Mouse (Mus musculus): ENCODE measurements at regions not wholly inside any gene's neighbourhood (a gene's known extent, or its start where the extent isn't known, plus 50 kb on each side); places are given as distances from the start of the nearest gene placed in this dataset.
A peak's percentile ranks its signal among the peaks of the same experiment; 100 is the strongest.

DNA sequence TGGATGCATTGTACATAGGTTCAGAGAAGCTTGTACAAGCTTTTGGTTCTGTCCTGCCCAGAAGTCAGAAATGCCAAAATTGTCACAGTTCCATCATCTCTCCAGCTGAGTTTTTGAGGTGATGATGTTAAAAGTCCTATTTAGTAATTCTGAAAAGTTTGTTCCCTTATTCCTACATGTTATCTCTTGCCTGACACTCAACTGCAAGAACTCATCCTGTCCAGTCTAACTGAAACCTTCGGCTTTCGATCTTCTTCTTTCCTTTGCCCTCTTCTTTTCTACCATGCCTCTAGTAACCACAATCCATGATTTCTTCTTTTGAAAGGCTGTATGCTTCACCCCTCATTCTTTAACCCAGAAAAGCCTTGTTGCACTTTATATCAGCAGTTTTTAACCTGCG lies 313.2 kb upstream of the Trib2 start:
- H3K4me1 ChIP-seq (ENCODE audit: control insufficient read depth in 1 of 2, insufficient read depth in 2 of 2, low read length in 2 of 2) = peaks cover 28 to 39% of the 10 kb centered on the region in 2 experiments
- H3K36me3 ChIP-seq (ENCODE audit: control insufficient read depth in 1 of 2, insufficient read depth in 2 of 2, low read length in 2 of 2) = peaks cover 0 to 53% of the 10 kb centered on the region in 2 experiments; a peak in 2 of 4 replicates
- peak; percentile 59 for DNase-seq (ENCODE audit: low read depth, low spot score)
- H3K4me3 ChIP-seq (ENCODE audit: control insufficient read depth in 1 of 2, insufficient read depth in 1 of 2, low read depth in 2 of 2, low read length in 2 of 2) = no peak overlapping the region
- TF ChIP-seq GATA1 (IDR thresholded peaks at IDR 0.05; ENCODE audit: low read depth, low read length) (0 out of 2 replicates have a peak, but pooled peaks have one; percentile 47), MYB (IDR thresholded peaks at IDR 0.05; ENCODE audit: low read depth, low read length) (0 out of 2 replicates have a peak, but pooled peaks have one; percentile 19), ETS1 (IDR thresholded peaks at IDR 0.05; ENCODE audit: low read depth, low read length) (peak; percentile 41; the same call in 1 of the 2 replicates), TAL1 (IDR thresholded peaks at IDR 0.05; ENCODE audit: low read length) (peak; percentile 17; the same call in 1 of the 2 replicates), SIN3A (IDR thresholded peaks at IDR 0.05; ENCODE audit: low read length) (0 out of 2 replicates have a peak, but pooled peaks have one; percentile 14), POLR2A (IDR thresholded peaks at IDR 0.05; ENCODE audit: control insufficient read depth in 1 of 2, insufficient read depth in 1 of 2, low read depth in 1 of 2, low read length in 2 of 2, poor library complexity in 1 of 2) (no peak), TCF12 (IDR thresholded peaks at IDR 0.05; ENCODE audit: low read depth, low read length) (peak; percentile 26; the same call in 1 of the 2 replicates), CHD1 (IDR thresholded peaks at IDR 0.05; ENCODE audit: low read depth, low read length) (0 out of 2 replicates have a peak, but pooled peaks have one; percentile 30), E2F4 (IDR thresholded peaks at IDR 0.05; ENCODE audit: borderline replicate concordance, low read depth, low read length) (no peak), EP300 (IDR thresholded peaks at IDR 0.05; ENCODE audit: low read depth in 1 of 2, low read length in 2 of 2) (peak; percentile 66 to 73)
- no peaks in the 10 kb centered on the region; the same call in 1 of the 2 replicates for H3K79me2 ChIP-seq (ENCODE audit: control insufficient read depth, insufficient read depth, low read length, poor library complexity)
- no peaks in the 10 kb centered on the region for H3K9me3 ChIP-seq (replicated peaks; ENCODE audit: insufficient read depth, low read length)
- peak overlapping the region; percentile 89 for H3K27ac ChIP-seq (ENCODE audit: control insufficient read depth, low read depth, low read length)
- no peak overlapping the region; the same call in 1 of the 2 replicates for H3K9ac ChIP-seq (ENCODE audit: control insufficient read depth, low read depth, low read length, poor library complexity, severe bottlenecking)
- H3K27me3 ChIP-seq (ENCODE audit: control insufficient read depth in 1 of 2, insufficient read depth in 2 of 2, low read length in 2 of 2) = no peaks in the 10 kb centered on the region

DNA sequence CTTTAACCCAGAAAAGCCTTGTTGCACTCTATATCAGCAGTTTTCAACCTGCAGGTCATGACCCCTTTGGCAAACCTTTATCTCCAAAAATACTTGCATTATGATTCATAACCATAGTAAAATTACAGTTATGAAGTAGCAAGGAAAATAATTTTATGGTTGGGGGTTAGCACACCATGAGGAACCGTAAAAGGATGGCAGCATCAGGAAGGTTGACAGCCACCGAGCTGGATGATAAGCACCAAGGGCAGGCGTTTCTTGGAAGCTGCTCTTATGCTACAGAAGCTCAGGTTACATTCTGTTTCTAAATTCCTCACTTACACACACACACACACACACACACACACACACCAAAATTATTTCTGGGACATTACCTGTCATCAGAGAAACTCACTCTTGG lies 312.5 kb upstream of the Trib2 start:
- Histone ChIP-seq H3K27ac (ENCODE audit: control insufficient read depth, low read depth, low read length) (peak overlapping the region; percentile 89), H3K9ac (ENCODE audit: control insufficient read depth, low read depth, low read length, poor library complexity, severe bottlenecking) (peak overlapping the region; percentile 2; the same call in 1 of the 2 replicates), H3K79me2 (ENCODE audit: control insufficient read depth, insufficient read depth, low read length, poor library complexity) (no peaks in the 10 kb centered on the region; the same call in 1 of the 2 replicates), H3K9me3 (replicated peaks; ENCODE audit: insufficient read depth, low read length) (no peaks in the 10 kb centered on the region), H3K27me3 (ENCODE audit: control insufficient read depth in 1 of 2, insufficient read depth in 2 of 2, low read length in 2 of 2) (no peaks in the 10 kb centered on the region), H3K4me3 (ENCODE audit: control insufficient read depth in 1 of 2, insufficient read depth in 1 of 2, low read depth in 2 of 2, low read length in 2 of 2) (no peak overlapping the region; a peak in 1 of 4 replicates), H3K4me1 (ENCODE audit: control insufficient read depth in 1 of 2, insufficient read depth in 2 of 2, low read length in 2 of 2) (peaks cover 31 to 39% of the 10 kb centered on the region in 2 experiments), H3K36me3 (ENCODE audit: control insufficient read depth in 1 of 2, insufficient read depth in 2 of 2, low read length in 2 of 2) (peaks cover 0 to 55% of the 10 kb centered on the region in 2 experiments; a peak in 2 of 4 replicates)
- peak; percentile 64 for DNase-seq (ENCODE audit: low read depth, low spot score)
- TF ChIP-seq BHLHE40 (IDR thresholded peaks at IDR 0.05; ENCODE audit: borderline replicate concordance, low read depth, low read length) (no peak), ETS1 (IDR thresholded peaks at IDR 0.05; ENCODE audit: low read depth, low read length) (peak; percentile 59), GATA1 (IDR thresholded peaks at IDR 0.05; ENCODE audit: low read depth, low read length) (peak; percentile 50; the same call in 1 of the 2 replicates), EP300 (IDR thresholded peaks at IDR 0.05; ENCODE audit: low read depth in 1 of 2, low read length in 2 of 2) (peak; percentile 32 to 75; a peak in 3 of 4 replicates)

DNA sequence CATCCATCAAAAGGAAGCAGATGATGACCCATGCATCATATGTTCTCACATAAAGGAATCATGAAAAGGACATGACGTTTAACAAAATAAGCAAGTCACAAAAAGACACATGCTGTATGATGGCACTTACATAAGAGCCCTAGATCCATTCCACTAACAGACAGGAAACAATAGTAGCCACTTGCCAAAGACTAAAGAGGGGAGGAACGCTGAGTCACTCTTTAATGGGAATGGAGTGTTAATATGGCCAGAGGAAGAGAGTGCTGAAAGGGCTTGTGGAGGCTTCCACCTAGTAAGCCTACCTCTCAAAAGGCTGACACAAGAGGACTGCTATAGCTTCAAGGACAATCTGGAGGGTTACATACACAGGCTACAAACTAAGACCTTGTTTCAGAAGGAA lies 308.2 kb upstream of the Trib2 start:
- peaks cover 0 to 28% of the 10 kb centered on the region in 2 experiments; a peak in 2 of 4 replicates for H3K36me3 ChIP-seq (ENCODE audit: control insufficient read depth in 1 of 2, insufficient read depth in 2 of 2, low read length in 2 of 2)
- H3K27ac ChIP-seq (ENCODE audit: control insufficient read depth, low read depth, low read length) = no peak overlapping the region
- no peak overlapping the region for H3K9ac ChIP-seq (ENCODE audit: control insufficient read depth, low read depth, low read length, poor library complexity, severe bottlenecking)
- no peak overlapping the region for H3K4me3 ChIP-seq (ENCODE audit: control insufficient read depth in 1 of 2, insufficient read depth in 1 of 2, low read depth in 2 of 2, low read length in 2 of 2)
- H3K27me3 ChIP-seq (ENCODE audit: control insufficient read depth in 1 of 2, insufficient read depth in 2 of 2, low read length in 2 of 2) = no peaks in the 10 kb centered on the region
- H3K79me2 ChIP-seq (ENCODE audit: control insufficient read depth, insufficient read depth, low read length, poor library complexity) = no peaks in the 10 kb centered on the region
- DNase-seq (ENCODE audit: low read depth, low spot score) = peak; percentile 38
- no peaks in the 10 kb centered on the region for H3K9me3 ChIP-seq (replicated peaks; ENCODE audit: insufficient read depth, low read length)
- peaks cover 22 to 28% of the 10 kb centered on the region in 2 experiments for H3K4me1 ChIP-seq (ENCODE audit: control insufficient read depth in 1 of 2, insufficient read depth in 2 of 2, low read length in 2 of 2)
- TF ChIP-seq ETS1 (IDR thresholded peaks at IDR 0.05; ENCODE audit: low read depth, low read length) (peak; percentile 11; the same call in 1 of the 2 replicates), TBP (IDR thresholded peaks at IDR 0.05; ENCODE audit: low read depth, low read length) (no peak)

All from MEL (cell line).